Mouse (Mus musculus): ENCODE measurements at regions not wholly inside any gene's neighbourhood (a gene's known extent, or its start where the extent isn't known, plus 50 kb on each side); places are given as distances from the start of the nearest gene placed in this dataset.

DNA sequence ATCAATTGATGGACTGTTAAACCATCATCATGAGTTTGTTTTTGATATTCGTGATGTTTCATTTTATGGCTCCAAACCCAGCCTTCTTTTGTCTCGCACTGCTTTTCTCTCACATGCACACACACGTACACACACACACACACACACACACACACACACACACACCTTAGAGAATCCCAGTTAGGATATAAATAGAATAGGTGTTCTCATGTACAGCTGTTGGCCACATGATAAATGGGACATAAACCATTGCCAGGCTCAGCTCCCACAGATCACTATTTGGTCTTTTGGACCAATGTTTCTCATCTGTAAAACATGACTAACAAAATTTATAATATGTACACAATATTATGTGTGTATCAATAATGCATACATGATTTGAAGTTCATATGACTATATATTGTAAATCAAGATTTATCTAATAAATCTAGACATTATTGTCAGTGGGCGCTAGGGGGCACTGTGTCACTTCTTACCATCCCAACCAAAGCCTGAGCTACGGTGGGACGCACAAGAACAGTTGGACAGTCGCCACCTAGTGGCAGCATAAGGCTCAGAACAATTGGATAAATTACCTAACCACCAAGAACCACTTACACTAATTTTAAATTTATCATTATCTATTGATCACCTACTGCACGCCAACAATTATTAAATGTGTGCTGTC lies 151.9 kb upstream of the Rag2 start:
- TF ChIP-seq EP300 (IDR thresholded peaks at IDR 0.05) (no peak), CTCF (IDR thresholded peaks at IDR 0.05) (peak; percentile 99)
